Mouse (Mus musculus) central nervous system, embryonic 14 days (tissue): Measurements from ENCODE around the gene Npff. TPM values are rescaled to one million over a fixed set of nuclear protein-coding genes. Genes with fewer than 3 reads are reported as not detected.

Source experiments
- polyA plus RNA-seq: library from polyadenylated mRNA; depleted of rRNA; stranded (reverse); fragments of >200 nt; gene quantifications from 2 replicates; pipeline ENCODE4 v1.2.3, GENCODE M21; 2012; rRNA removed

Npff gene
- polyA plus RNA-seq, result 7.6 and 8.6 TPM in 2 replicates

GRCm38 (mm10) chr15:102524892-102525485, at the start of gene Npff:
Npff (minus strand) TSS chr15:102524942.

GRCm38 (mm10) chr15:102517976-102518858, 6.5 kb downstream of the Npff start, which contains the start of gene Tarbp2:
Tarbp2 (plus strand) TSS chr15:102518192.

GRCm38 (mm10) chr15:102516728-102517404, 7.9 kb downstream of the Npff start, which contains the start of gene Map3k12:
Map3k12 (minus strand) TSS chr15:102517064.

GRCm38 (mm10) chr15:102503447-102503846, 21.3 kb downstream of the Npff start, which contains the start of gene Gm10337:
Gm10337 (plus strand) TSS chr15:102503722.

Other genes starting within 250 kb of the Npff start
- 39.0 and 40.3 TPM in 2 replicates for gene Mfsd5, start 245.5 kb downstream of the Npff start, polyA plus RNA-seq
- gene Espl1, start 228.7 kb downstream of the Npff start, polyA plus RNA-seq, result 16.3 and 17.7 TPM in 2 replicates
- 418 and 443 TPM in 2 replicates for gene Pfdn5, start 198.8 kb downstream of the Npff start, polyA plus RNA-seq
- gene Myg1, start 193.2 kb downstream of the Npff start, polyA plus RNA-seq, result 116 and 117 TPM in 2 replicates
- gene Aaas, start 174.2 kb downstream of the Npff start, polyA plus RNA-seq, result 49.4 and 50.3 TPM in 2 replicates
- gene Sp7, start 157.8 kb downstream of the Npff start, polyA plus RNA-seq, result 4.1 and 7.9 TPM in 2 replicates
- 21.8 TPM in 2 replicates for gene Sp1, start 118.8 kb downstream of the Npff start, polyA plus RNA-seq
- 0.58 and 0.82 TPM in 2 replicates for gene Amhr2, start 79.6 kb downstream of the Npff start, polyA plus RNA-seq
- gene Prr13, start 65.9 kb downstream of the Npff start, polyA plus RNA-seq, result 98.8 and 101 TPM in 2 replicates
- gene Pcbp2, start 54.4 kb downstream of the Npff start, polyA plus RNA-seq, result 555 and 600 TPM in 2 replicates
- not detected in 2 replicates for gene Gm10337, start 21.2 kb downstream of the Npff start, polyA plus RNA-seq
- gene Map3k12, start 7.9 kb downstream of the Npff start, polyA plus RNA-seq, result 69.0 and 72.9 TPM in 2 replicates
- 146 TPM in 2 replicates for gene Tarbp2, start 6.8 kb downstream of the Npff start, polyA plus RNA-seq
- 0.09 TPM in 1 of 2 replicates, not detected in the other for gene Gm28047, start 100.1 kb upstream of the Npff start, polyA plus RNA-seq
- 44.6 and 60.1 TPM in 2 replicates for gene Atf7, start 100.5 kb upstream of the Npff start, polyA plus RNA-seq
- 497 and 578 TPM in 2 replicates for gene Atp5g2, start 147.4 kb upstream of the Npff start, polyA plus RNA-seq
- 55.2 and 56.8 TPM in 2 replicates for gene Calcoco1, start 197.2 kb upstream of the Npff start, polyA plus RNA-seq